Mouse (Mus musculus) kidney, postnatal 0 days (tissue): ENCODE data around the gene Rhbg. TPM values are rescaled to one million over a fixed set of nuclear protein-coding genes. Genes with fewer than 3 reads are reported as not detected.

Experiments used
- ATAC-seq: fragments of 200-750 bp; cut with Nextera tagmentation; replicated peaks from 2 replicates; pipeline ENCODE4 v1.8.0; 2017; ENCODE audit warnings: low read depth, moderate number of reproducible peaks, moderate TSS enrichment, moderate library complexity; ENCODE audit not compliant: low FRiP score
- DNase-seq: peaks from one replicate; pipeline ENCODE4 v3.0.0-alpha.2; 2016; ENCODE audit warnings: low spot score
- H3K27ac ChIP-seq: fragments of 300-500 bp; sonication (generic); 2 replicates; pipeline ENCODE4 v1.5.1; 2014; ENCODE audit warnings: mild to moderate bottlenecking
- H3K27me3 ChIP-seq: fragments of 300-500 bp; sonication (generic); 2 replicates; pipeline ENCODE4 v1.6.1; 2014; ENCODE audit warnings: low read length, mixed read lengths; ENCODE audit not compliant: insufficient read depth
- H3K36me3 ChIP-seq: fragments of 300-500 bp; sonication (generic); 2 replicates; pipeline ENCODE4 v1.6.1; 2014; ENCODE audit warnings: low read length, mixed read lengths; ENCODE audit not compliant: insufficient read depth
- H3K4me1 ChIP-seq: fragments of 300-500 bp; sonication (generic); replicated peaks from 2 replicates; pipeline ENCODE4 v1.6.1; 2014; ENCODE audit warnings: antibody characterized with exemption, low read length, mixed read lengths; ENCODE audit not compliant: insufficient read depth
- H3K4me2 ChIP-seq: fragments of 300-500 bp; sonication (generic); 2 replicates; pipeline ENCODE4 v1.6.1; 2014; ENCODE audit warnings: mild to moderate bottlenecking, low read length, moderate library complexity, mixed read lengths
- H3K4me3 ChIP-seq: fragments of 300-500 bp; sonication (generic); replicated peaks from 2 replicates; pipeline ENCODE4 v1.5.1; 2014; ENCODE audit warnings: low read depth, low read length
- H3K9ac ChIP-seq: fragments of 300-500 bp; sonication (generic); 2 replicates; pipeline ENCODE4 v1.6.1; 2014; ENCODE audit warnings: low read depth, low read length
- H3K9me3 ChIP-seq: fragments of 300-500 bp; sonication (generic); replicated peaks from 2 replicates; pipeline ENCODE4 v1.6.1; 2016; ENCODE audit warnings: low read length, inconsistent platforms, mixed read lengths
- CTCF ChIP-seq: IDR thresholded peaks from 2 replicates; pipeline ENCODE4 v1.5.1; 2016; ENCODE audit warnings: antibody characterized with exemption, low read depth, mild to moderate bottlenecking, moderate library complexity
- WGBS: fragments of 180-500 bp; shearing (Covaris S2); extraction: QIAGEN DNeasy Blood & Tissue Kit; methylation state at CpG from one replicate; pipeline ENCODE4 v1.1.7; 2014; 5-methylcytosine and 5-hydroxymethylcytosine counted together
- polyA plus RNA-seq: library from polyadenylated mRNA; unstranded; fragments of >200 nt; fragmentation: Nextera tagmentation; extraction: Ambion mirVana; gene quantifications from 2 replicates; pipeline ENCODE4 v1.2.1, GENCODE M21; 2015

Gene Rhbg
- polyA plus RNA-seq, 1 experiment from 2014 or later = 23.2 TPM

GRCm38 (mm10) chr3:88226101-88226845 is 28.2 kb downstream of the Rhbg start:
- Histone ChIP-seq H3K27ac (no peak overlapping the region), H3K4me3 (no peak overlapping the region), H3K4me1 (no peaks in the 10 kb centered on the region), H3K27me3 (no peaks in the 10 kb centered on the region), H3K9ac (no peak overlapping the region), H3K4me2 (no peak overlapping the region), H3K9me3 (no peaks in the 10 kb centered on the region), H3K36me3 (no peaks in the 10 kb centered on the region)
- DNase-seq (no peak), ATAC-seq (no peak)
- TF ChIP-seq CTCF = no peak
- WGBS = 79% methylated on average over 10 of the region's 10 CpGs

- no peak overlapping the region for H3K27ac ChIP-seq
- H3K4me2 ChIP-seq = no peak overlapping the region
- H3K4me3 ChIP-seq = no peak overlapping the region
- TF ChIP-seq CTCF = no peak
- 69% methylated on average over 2 of the region's 2 CpGs for WGBS
- no peaks in the 10 kb centered on the region for H3K9me3 ChIP-seq
- ATAC-seq = no peak
- H3K9ac ChIP-seq = no peak overlapping the region
- H3K4me1 ChIP-seq = no peaks in the 10 kb centered on the region
- no peak for DNase-seq
- no peaks in the 10 kb centered on the region for H3K36me3 ChIP-seq
- H3K27me3 ChIP-seq = peaks cover 5% of the 10 kb centered on the region; the same call in 1 of the 2 replicates
Measured at GRCm38 (mm10) chr3:88224929-88225328, 29.6 kb downstream of the Rhbg start.

- Histone ChIP-seq H3K27ac (no peak overlapping the region), H3K4me2 (no peak overlapping the region), H3K27me3 (peaks cover 26% of the 10 kb centered on the region), H3K36me3 (no peaks in the 10 kb centered on the region), H3K4me1 (no peaks in the 10 kb centered on the region), H3K9ac (no peak overlapping the region), H3K9me3 (no peaks in the 10 kb centered on the region), H3K4me3 (no peak overlapping the region)
- ATAC-seq = no peak
- TF ChIP-seq CTCF = no peak
- no peak for DNase-seq
- WGBS = 82% methylated on average over 6 of the region's 6 CpGs
Measured at GRCm38 (mm10) chr3:88222446-88222845, 32.1 kb downstream of the Rhbg start.

GRCm38 (mm10) chr3:88221519-88222390 is 32.8 kb downstream of the Rhbg start:
- no peaks in the 10 kb centered on the region for H3K36me3 ChIP-seq
- H3K4me3 ChIP-seq = no peak overlapping the region
- ATAC-seq (no peak), DNase-seq (no peak)
- H3K4me1 ChIP-seq = no peaks in the 10 kb centered on the region
- H3K4me2 ChIP-seq = no peak overlapping the region
- H3K27ac ChIP-seq = no peak overlapping the region
- TF ChIP-seq CTCF = no peak
- peaks cover 33% of the 10 kb centered on the region for H3K27me3 ChIP-seq
- H3K9me3 ChIP-seq = no peaks in the 10 kb centered on the region
- no peak overlapping the region for H3K9ac ChIP-seq
- 56% methylated on average over 12 of the region's 12 CpGs for WGBS

- DNase-seq (peak; percentile 93), ATAC-seq (no peak; the same call in 1 of the 2 replicates)
- Histone ChIP-seq H3K4me1 (no peaks in the 10 kb centered on the region), H3K4me3 (no peak overlapping the region), H3K27me3 (peaks cover 41% of the 10 kb centered on the region), H3K36me3 (no peaks in the 10 kb centered on the region), H3K9ac (no peak overlapping the region), H3K4me2 (no peak overlapping the region), H3K27ac (no peak overlapping the region), H3K9me3 (no peaks in the 10 kb centered on the region)
- TF ChIP-seq CTCF = peak; percentile 63
- WGBS = 0% methylated on average over 6 of the region's 6 CpGs
Measured at GRCm38 (mm10) chr3:88220842-88221241, 33.7 kb downstream of the Rhbg start.

- H3K27ac ChIP-seq = no peak overlapping the region
- TF ChIP-seq CTCF = no peak
Measured at GRCm38 (mm10) chr3:88219940-88220339, 34.6 kb downstream of the Rhbg start.

More at GRCm38 (mm10) chr3:88219940-88220339, 34.6 kb downstream of the Rhbg start:
- Histone ChIP-seq H3K4me2 (no peak overlapping the region), H3K36me3 (no peaks in the 10 kb centered on the region), H3K9me3 (no peaks in the 10 kb centered on the region), H3K4me1 (peaks cover 6% of the 10 kb centered on the region; the same call in 1 of the 2 replicates), H3K27me3 (peaks cover 50% of the 10 kb centered on the region), H3K4me3 (no peak overlapping the region), H3K9ac (no peak overlapping the region)
- 14% methylated on average over 9 of the region's 9 CpGs for WGBS
- no peak for ATAC-seq
- no peak for DNase-seq
